Mouse (Mus musculus) liver, adult 2 months (tissue): ENCODE results near the gene Ptprd.

Experiments
- CTCF ChIP-seq: fragments of 200-500 bp; IDR thresholded peaks from 2 replicates; pipeline ENCODE4 v1.5.1; 2011; ENCODE audit warnings: low read depth, low read length, control low read depth
- POLR2A ChIP-seq: fragments of 200-500 bp; IDR thresholded peaks from 2 replicates; pipeline ENCODE4 v1.6.1; 2011; ENCODE audit warnings: low read length, control low read depth; ENCODE audit not compliant: insufficient read depth; ENCODE audit errors: extremely low read depth

GRCm38 (mm10) chr4:77124852-77125251 lies 1086.9 kb downstream of the Ptprd start:
- TF ChIP-seq CTCF (no peak), POLR2A (no peak)
